Mouse (Mus musculus) urinary bladder, postnatal 10 days (tissue): ENCODE results near the gene Arf5.
A peak's percentile ranks its signal among the peaks of the same experiment; 100 is the strongest.

Experiments used
- DNase-seq: peaks from one replicate; pipeline ENCODE4 v3.0.0; 2022; ENCODE audit warnings: low spot score

Arf5 gene

DNA sequence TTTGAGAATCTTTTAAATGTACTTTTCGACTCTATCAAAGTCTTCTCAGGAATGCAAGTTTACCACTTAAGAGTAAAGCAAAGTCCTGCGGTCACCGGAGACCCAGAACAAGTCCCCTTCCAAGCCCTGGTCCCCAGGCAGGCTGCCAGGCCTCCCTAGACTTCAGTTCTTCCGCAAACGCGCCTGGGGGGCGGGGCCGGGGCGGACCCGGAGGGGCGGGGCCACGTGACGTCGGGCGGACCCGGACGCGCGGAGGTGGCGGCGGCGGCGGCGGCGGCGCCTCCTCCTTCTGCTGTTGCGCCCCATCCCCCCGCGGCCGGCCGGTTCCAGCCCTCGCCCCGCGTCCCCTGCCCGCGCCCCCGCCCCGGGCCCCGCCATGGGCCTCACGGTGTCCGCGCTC is at the start of gene Arf5:
Gene Arf5 (plus strand): TSS at position 248 of the 400 bp plus-strand sequence.
- peak; percentile 86 for DNase-seq

DNA sequence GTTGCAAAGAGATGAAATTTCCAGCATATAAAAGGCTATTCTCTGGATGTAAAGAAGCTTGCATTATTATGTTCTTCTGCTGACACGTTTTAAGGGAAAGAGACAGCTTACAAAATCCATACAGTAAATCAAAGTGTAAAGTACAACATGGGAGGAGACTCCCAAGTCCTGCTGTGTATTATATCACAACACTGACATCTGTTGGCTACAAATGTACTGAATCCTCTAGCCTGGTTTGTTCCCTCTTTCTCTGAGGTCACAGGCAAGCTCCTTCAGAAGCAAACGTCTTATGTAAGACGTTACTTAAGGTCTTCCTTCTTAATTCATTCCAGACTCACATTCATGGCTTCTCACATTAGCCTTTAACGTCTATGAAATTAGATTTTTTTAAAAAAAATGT is 41.4 kb upstream of the Arf5 start:
- no peak for DNase-seq

DNA sequence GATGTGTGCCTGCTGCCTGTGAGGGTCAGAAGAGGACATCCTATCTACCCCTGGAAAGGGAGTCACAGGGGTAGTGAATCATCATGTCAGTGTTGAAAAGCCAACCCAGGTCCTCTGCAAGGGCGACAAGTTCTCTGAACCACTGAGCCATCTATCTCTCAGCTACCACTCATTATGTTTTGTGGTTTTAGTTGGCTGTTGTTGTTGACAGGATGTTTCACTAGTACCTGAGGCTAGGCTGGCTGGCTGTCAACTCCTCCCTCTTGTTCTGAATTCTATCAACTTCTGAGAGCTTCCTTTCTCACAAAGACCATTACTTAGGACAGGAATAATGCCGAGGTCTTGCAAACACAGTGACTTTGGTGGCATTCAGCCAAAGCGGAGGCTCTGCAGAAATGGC is 38.2 kb upstream of the Arf5 start:
- DNase-seq, result no peak

DNA sequence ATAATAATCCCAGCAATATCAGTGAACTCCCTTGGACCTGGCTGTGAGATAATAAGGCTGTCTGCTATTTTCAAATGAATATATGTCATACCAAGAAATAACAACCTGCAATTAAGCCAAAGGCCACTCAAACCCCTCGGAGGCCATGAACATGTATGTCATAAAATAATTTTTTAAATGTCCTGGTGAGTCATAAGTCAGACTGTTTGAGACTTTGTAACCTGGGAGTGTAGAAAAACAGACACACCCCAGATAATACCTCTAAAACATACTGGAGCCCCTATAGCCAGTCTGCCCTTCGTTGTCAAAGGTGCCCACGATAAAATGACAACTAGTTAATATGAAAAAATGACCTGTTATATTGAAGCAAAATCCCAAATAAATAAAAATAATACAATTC is 34.3 kb upstream of the Arf5 start:
- no peak for DNase-seq

DNA sequence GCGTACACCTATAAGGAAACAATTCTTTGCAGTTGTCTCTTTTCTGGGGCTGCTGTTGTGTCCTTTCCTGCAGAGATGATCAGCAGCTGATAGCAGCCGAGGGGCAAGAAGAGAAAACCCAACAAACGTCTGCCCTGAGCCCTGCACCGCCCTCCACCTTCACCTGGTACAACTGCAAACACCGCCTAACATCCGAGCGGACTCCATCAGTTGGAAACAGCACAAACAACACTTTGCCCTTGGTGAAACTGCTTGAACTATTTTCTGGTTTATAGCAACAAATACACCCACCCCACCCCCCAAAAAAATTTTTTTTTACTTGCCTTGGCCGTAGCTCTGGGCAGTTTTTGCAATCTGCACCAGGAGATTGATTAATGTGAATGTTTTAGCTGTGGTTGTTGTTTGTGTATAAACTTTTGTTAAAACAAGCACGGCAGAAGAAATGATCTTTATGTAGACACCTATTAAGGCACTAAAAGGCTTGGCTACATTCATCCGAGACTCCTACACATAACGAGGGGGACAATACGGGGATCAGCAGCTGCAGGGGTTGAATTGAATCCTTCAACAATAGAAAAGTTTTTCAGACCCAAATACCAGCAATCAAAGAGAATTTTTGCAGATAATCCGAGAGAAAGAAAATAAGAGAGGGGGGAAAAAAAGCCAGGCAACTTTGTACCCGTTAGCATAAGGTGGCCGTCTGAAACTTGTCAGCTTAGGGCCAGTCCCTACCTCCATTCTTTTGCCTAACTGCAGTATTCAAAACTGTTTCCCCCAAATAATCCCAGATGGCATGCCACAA is 27.1 kb upstream of the Arf5 start:
- no peak for DNase-seq

DNA sequence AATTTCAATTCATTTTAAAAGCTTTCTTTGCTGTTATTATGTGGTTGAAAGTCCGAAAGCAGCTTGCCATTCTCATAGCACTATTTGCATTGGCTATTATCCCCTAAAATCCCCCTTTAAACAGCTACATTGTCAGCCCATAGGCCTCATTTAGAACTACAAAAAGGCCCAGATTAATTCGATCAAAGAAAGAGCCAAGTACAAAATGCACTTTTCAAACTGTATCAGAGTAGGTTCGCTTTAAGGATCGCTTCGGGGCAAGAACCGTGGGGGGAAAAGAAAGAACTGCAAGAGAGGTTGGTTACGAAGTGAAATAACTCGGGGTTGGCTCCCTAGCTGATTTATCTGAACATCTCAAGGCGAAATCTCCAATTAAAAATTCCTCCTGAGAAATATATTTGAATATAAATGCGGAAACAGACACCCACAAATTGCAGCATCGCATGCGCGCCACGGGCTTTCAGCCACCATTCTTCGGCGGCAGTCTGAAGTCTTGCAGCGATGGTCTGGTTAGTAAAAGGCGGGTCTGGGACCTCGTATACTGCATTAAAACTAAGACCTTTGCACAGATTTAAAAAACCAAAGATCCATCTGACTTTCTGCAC is 26.4 kb upstream of the Arf5 start:
- no peak for DNase-seq

DNA sequence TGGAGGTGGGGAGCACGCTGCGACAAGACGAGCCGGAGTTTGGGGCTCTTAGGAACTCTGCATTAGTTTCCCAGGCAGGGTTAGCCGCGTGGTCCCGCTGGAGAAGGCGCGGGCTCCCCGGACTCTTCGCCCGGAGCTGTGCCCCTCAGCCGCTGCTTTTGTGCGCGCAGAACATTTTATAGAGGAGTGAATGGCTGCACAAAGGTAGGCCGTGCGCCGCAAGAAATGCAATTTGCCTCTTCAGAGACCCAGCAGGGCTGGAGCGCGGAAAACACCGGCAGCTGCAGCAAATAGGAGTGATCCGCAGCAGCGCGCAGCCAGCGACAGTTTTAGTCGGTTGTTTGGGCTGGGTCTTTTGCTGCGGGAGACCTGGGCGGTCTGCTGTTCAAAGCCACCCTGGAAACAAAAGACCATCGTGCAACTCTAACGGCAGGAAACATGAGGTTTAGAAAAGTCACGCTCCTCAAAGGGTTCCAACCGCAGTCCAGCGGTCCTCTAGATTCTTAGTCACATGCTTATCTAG is 25.6 kb upstream of the Arf5 start, which contains the start of gene Zfp800:
Gene Zfp800 (minus strand): TSS at position 325 of the 523 bp plus-strand sequence.
- no peak for DNase-seq

DNA sequence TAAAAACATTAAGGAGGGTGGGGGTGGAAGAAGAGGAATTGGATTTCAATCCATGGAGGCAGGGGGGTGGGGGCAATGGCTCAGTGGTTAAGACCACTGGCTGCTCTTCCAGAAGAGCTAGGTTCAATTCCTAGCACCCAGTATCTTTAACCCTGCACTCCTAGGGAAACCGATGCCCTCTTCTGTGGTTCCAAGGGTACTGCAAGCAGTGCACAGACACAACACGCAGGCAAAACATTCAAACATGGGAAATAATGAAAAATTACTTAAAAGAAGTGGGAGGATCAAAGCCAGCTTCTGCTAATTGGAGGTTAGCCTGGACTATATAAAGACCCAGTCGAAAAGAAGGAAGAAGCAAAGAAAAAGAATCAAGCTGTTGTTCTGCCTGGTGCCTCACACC is 24.6 kb upstream of the Arf5 start:
- DNase-seq, result no peak

DNA sequence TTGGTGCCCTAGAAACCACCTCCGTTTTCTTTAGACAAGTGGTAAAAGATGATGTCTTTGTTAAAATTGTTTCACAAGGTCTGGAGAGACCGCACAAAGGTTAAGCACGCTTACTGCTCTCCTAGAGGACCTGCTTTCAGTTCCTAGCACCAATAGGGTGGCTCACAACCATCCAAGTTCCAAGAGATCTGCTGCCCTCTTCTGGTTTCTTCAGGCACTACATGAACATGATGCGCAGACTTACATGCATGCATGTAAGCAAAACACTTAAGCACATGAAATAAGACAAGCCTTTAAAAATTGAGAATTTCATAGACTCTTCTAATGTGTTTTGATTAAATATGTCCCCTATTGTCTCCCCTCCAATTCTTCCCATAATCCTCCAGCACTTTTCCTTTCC is 23.6 kb upstream of the Arf5 start:
- DNase-seq, result no peak

DNA sequence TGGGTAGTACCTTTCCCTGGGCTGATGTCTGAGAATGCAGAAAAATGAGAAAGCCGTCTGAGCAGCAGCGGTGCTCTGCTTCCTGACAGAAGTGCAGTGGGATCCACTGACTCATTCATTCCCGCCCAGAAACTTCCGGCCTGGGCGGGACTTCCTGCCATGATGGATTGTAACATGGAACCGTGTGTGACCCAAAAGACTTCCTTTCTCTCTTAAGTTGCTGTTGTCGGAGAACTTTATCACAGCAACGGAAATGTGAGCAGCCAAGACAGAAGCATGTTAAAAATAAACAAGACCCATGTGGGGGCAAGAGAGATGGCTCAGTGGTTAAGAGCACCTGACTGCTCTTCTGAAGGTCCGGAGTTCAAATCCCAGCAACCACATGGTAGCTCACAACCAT is 13.3 kb upstream of the Arf5 start:
- no peak for DNase-seq

DNA sequence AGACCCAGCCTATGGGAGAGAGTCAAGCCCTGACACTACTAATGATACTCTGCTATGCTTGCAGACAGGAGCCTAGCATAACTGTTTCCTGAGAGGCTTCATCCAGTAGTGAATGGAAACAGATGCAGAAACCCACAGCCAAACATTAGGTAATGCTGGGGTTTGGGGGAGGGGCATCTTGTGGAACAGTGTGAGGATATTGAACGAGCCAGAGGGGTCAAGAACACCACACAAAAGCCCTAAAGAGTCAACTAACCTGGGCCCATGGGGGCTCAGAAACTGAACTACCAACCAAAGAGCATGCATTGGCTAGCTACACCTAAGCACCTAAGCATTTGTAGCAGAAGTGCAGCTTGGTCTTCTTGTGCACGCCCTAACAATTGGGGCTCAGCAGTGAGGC is 12.1 kb upstream of the Arf5 start:
- no peak for DNase-seq

DNA sequence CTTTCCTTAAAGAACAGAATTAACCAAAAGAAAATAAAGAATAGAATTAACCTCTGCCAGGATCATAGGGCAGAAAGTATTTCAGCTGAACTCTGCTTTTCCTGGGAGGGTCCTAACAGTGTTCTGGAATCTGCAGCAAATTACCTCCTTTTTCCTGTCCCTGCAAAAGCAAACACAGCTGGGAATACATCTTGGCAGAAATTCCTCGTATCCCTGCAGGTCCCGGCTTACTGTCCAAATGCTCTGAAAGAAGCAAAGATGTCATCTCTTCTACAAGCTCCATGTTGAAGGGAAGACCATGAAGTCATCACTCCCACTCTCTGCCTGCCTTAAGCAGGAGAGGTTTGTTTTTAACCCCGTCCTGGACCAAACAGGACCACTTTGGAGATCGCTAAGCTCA is 6.4 kb upstream of the Arf5 start:
- DNase-seq, result no peak

DNA sequence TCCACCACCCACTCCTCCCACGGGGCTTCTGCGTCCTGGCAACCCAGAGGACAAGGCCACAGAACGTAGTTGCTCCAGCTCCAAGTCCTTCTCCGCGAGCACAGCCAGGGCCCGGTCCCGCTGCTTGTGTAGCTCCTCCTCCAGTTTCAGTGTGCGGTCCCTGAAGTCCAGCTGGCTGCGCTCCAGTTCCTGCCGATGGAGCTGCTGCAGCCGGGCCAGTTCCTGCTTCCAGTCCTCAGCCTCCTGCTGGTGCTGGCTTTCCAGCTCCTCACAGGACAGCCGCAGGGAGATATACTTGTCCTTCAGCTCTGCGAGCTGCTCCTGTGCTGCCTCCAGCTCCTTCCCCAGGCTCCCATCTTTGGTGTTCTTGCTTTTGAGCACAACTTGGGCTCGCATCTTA is 4.9 kb upstream of the Arf5 start:
- DNase-seq, result no peak

DNA sequence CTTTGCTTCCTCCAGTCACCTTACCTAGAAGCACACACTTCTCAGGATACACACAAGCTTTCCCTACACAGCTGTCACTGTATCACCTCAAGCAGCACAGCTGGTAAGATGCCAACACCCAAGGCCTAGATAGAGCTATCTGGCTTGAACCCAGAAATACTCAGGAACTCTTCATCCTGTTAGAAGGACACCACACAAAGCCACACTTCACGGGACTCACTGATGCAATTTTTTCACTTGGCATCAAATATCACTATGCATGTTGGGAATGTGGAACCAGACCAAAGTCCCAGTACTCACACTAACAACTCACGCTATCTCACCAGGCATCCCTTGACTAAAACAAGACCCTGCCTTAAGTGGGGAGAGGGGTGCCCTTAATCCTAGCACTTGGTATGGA is 3.7 kb upstream of the Arf5 start:
- no peak for DNase-seq

DNA sequence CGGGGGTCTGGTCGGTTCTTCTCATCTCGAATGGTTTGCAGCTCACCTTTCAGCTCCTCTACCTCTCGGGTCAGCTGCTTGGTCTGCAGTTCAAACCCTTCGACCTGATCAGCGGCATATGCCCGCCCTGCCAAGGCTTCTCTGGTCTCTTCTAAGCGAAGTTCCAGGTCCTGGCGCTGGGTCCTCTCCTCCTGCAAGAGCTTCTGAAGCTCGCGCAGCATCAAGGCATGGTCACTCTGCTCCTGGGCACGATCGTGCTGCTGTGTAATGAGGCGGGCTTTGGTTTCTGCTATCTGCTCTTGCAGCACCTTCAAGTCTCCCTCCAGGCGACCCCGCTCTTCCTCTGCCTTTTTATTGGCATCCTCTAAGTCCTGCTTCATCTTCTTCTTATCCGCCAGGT is 3.0 kb upstream of the Arf5 start:
- DNase-seq, result no peak

DNA sequence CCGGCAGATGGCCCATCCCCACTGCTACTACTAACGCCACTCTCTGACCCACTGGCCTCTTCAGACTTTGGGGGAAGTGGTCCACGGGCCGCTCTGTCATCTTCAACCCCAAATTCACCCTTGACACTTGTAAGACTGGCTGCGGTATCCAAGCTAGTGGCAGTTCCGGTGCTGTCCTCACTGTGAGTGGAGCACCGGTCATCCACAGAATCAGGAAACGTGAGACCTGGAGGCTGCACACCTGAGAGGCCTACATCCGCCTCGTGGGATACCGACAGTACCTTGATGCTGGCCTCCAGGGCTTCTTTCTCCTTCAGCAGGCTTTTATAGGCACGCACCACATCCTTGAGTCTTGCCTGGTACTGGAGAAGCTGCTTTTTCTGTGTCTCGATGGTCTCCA is 2.5 kb upstream of the Arf5 start:
- no peak for DNase-seq

DNA sequence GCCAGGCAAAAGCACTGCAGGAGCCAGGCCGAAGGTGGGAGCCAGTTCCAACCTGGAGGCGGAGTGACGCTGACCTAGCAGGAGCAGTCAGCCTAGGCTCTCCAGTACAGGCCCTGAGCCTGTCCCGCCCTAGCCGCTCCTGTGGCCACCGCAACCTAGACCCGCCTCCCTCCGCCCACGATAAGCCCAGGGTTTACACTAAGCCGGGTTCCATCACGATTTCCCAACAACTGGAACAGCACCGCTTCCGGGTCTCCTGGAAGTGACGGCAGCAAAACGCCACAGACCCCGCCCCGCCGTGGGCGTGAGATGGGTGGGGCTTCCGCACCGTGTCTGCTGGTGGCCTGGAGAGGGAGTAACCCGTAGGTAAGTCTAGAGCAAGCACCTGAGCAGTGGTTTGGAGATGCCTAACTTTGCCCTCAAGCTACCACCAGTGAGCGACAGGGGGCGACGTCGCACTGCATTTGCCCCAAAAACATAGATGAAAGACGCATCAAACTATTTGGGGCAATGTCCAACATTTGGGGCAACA is 1.8 kb upstream of the Arf5 start:
- DNase-seq, result peak; percentile 81

DNA sequence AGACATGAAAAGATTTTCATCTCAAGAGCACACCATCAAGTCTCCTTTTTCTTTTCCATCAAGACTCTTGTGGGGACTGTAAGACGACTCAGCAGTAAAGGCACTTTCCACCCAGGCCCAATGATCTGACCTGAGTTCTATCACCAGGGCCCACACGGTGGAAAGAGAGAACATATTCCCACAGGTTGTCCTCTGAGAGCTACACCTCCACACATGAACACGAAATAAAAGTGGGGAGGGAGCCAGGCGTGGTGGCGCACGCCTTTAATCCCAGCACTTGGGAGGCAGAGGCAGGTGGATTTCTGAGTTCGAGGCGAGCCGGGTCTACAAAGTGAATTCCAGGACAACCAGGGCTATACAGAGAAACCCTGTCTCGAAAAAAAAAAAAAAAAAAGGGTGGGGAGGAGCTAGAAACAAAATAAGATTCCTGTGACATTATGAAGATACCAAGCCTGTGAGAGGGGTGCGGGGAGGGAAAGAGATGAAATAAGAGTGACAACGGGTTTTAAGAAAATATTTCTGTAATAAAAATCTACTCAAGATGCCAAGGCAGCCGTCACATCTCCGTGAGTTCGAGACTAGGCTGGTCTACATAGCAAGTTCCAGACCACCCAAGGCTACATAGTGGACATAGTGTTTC is 589 bp upstream of the Arf5 start:
- DNase-seq, result no peak

DNA sequence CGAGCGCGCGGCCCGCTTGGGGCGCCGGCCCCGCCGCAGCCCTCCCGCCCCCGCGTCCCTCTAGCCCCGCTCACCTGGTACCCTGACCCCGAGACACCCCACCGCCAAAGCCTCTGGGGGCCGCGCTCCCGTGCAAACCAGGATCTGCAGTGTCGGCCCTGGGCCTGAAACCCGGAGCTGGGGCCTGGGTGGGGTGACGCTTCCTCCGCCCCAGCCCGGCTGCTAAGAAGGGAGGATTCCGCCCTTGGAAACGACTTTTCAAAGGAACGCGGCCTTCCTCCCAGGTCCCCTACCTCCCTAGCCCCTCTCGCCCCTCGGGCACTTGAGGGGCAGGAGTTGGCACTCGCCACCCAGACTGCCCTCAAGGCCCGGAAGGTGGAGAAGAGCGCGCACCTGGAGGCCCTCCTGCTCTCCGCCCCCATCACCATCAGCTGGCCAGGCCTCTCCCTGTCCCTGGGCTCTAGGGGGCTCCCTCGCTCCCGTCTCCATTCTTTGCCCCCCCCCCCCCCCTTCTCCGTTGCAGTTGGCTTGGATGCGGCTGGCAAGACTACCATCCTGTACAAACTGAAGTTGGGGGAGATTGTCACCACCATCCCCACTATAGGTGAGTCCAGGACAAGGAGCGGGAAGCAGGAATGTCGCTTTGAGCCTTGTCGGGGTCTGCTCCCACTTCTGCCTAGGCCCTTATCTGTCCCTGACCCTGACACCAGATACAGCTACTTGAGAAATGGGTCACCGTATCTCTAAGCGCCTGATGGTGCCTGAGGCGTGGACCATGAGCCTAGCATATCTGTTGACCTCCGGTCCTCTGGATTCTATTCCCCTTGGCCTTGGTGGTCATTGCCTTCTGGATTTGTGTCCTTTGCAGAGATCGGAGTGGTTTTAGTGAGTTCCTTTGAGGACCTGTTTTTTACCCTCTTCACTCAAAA is 671 bp downstream of the Arf5 start:
- DNase-seq, result no peak

DNA sequence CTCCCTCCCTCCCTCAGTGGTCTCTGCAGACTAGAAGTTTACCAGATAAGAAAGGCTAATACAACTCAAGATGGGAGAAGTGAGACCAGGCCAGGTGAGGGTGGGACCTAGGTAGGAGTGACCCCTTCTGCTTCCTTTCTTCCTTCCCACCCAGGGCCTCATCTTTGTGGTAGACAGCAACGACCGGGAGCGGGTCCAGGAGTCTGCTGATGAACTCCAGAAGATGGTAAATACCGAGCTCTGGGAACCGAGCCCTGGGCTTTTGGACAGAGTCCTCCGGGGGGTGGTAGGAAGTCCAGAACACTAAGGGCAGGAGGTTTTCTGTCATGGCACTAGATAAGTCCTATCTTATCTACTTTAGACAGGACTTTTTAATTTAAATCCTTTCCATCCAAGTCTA is 1.7 kb downstream of the Arf5 start:
- DNase-seq, result no peak

DNA sequence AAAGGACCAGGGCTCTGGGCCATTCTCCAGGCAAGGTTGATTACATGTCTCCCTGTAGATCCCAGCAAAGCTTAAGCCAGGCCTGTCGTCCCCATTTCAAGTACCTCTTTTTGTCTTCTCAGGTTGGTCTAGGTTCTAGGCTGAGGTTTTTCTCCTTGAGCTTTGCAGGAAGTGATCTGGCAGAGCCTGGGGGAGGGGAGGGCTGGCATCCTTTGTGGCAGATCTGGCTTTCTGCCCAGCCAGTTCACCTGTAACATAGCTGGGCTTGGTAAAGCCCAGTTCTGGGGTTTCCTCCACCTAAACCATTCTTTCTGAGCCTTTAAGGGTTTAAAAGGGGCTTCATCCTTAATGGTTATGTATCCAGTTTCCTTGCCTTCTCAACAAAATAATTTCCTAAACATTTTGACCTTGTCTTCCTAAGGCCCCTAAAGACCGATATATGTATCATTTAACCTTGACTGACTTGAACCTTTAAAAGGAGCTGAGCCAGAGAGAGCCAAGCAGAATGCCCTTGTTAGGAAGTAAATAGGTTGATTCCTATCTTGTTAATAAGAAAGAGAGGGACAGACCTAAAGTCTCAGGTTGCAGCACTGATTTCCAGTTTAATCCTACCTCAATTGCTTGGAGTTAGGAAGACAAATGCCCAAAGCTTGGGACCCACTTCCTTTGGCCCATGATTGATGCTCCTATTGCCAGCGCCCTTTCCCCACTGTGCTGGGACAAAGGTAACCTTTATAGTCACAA is 3.9 kb downstream of the Arf5 start, which contains the start of gene Fscn3:
Gene Fscn3 (plus strand): TSS at position 694 of the 744 bp plus-strand sequence.
- no peak for DNase-seq
